Mouse (Mus musculus) MEL (cell line): ENCODE results near the gene Smarca1. TPM values are rescaled to one million over a fixed set of nuclear protein-coding genes. Genes with fewer than 3 reads are reported as not detected.

ENCODE experiments used
- DNase-seq: peaks from one replicate; pipeline ENCODE4 v3.0.0; 2011; ENCODE audit warnings: low read depth, low spot score
- H3K27ac ChIP-seq: 2 replicates; pipeline ENCODE4 v1.5.1; 2012; ENCODE audit warnings: low read depth, mild to moderate bottlenecking, control low read depth, low read length, moderate library complexity; ENCODE audit not compliant: control insufficient read depth
- H3K27me3 ChIP-seq, 2 experiments: fragments of 150-350 bp in 1 of 2; sonication (generic) in 1 of 2; 2 replicates each; pipeline ENCODE4 v1.6.1; 2012; ENCODE audit warnings: low read length in 2 of 2, mild to moderate bottlenecking in 2 of 2, improper control_type of control experiment in 1 of 2, moderate library complexity in 1 of 2; ENCODE audit not compliant: insufficient read depth in 2 of 2, control insufficient read depth in 1 of 2
- H3K36me3 ChIP-seq, 2 experiments: 2 replicates each; pipeline ENCODE4 v1.6.1; 2012 to 2014; ENCODE audit warnings: low read length in 2 of 2, improper control_type of control experiment in 1 of 2, inconsistent platforms in 1 of 2, mild to moderate bottlenecking in 1 of 2; ENCODE audit not compliant: insufficient read depth in 2 of 2, control insufficient read depth in 1 of 2
- H3K4me1 ChIP-seq, 2 experiments: fragments of 150-350 bp in 1 of 2; sonication (generic) in 1 of 2; 2 replicates each; pipeline ENCODE4 v1.6.1; 2012; ENCODE audit warnings: low read length in 2 of 2, improper control_type of control experiment in 1 of 2, mild to moderate bottlenecking in 1 of 2; ENCODE audit not compliant: insufficient read depth in 2 of 2, control insufficient read depth in 1 of 2
- H3K4me3 ChIP-seq, 2 experiments: fragments of 150-350 bp in 1 of 2; sonication (generic) in 1 of 2; 2 replicates each; pipeline ENCODE4 v1.5.1; 2012; ENCODE audit warnings: low read depth in 2 of 2, low read length in 2 of 2, mild to moderate bottlenecking in 2 of 2, moderate library complexity in 2 of 2, control low read depth in 1 of 2, improper control_type of control experiment in 1 of 2; ENCODE audit not compliant: control insufficient read depth in 1 of 2, insufficient read depth in 1 of 2
- H3K79me2 ChIP-seq: 2 replicates; pipeline ENCODE4 v1.6.1; 2012; ENCODE audit warnings: mild to moderate bottlenecking, low read length, moderate library complexity; ENCODE audit not compliant: control insufficient read depth, poor library complexity, insufficient read depth
- H3K9ac ChIP-seq: 2 replicates; pipeline ENCODE4 v1.6.1; 2012; ENCODE audit warnings: low read depth, mild to moderate bottlenecking, control low read depth, low read length, moderate library complexity; ENCODE audit not compliant: control insufficient read depth, poor library complexity, severe bottlenecking
- H3K9me3 ChIP-seq: fragments of 150-350 bp; sonication (generic); replicated peaks from 2 replicates; pipeline ENCODE4 v1.6.1; 2012; ENCODE audit warnings: mild to moderate bottlenecking, low read length, improper control_type of control experiment, moderate library complexity; ENCODE audit not compliant: insufficient read depth
- CHD2 ChIP-seq: IDR thresholded peaks from 2 replicates; pipeline ENCODE4 v1.6.1; 2011; ENCODE audit warnings: low read length, improper control_type of control experiment
- ELF1 ChIP-seq: IDR thresholded peaks from 2 replicates; pipeline ENCODE4 v1.6.1; 2014; ENCODE audit warnings: low read depth, mild to moderate bottlenecking, inconsistent platforms, low read length, improper control_type of control experiment, moderate library complexity
- EP300 ChIP-seq, 2 experiments: IDR thresholded peaks; 2 replicates each; pipeline ENCODE4 v1.6.1; 2011; ENCODE audit warnings: improper control_type of control experiment in 2 of 2, low read length in 2 of 2, low read depth in 1 of 2, mild to moderate bottlenecking in 1 of 2
- ETS1 ChIP-seq: IDR thresholded peaks from 2 replicates; pipeline ENCODE4 v1.6.1; 2012; ENCODE audit warnings: low read depth, mild to moderate bottlenecking, inconsistent platforms, low read length, improper control_type of control experiment, moderate library complexity
- GABPA ChIP-seq: IDR thresholded peaks from 2 replicates; pipeline ENCODE4 v1.6.1; 2012; ENCODE audit warnings: low read depth, mild to moderate bottlenecking, inconsistent platforms, low read length, improper control_type of control experiment, moderate library complexity
- JUND ChIP-seq: IDR thresholded peaks from 2 replicates; pipeline ENCODE4 v1.6.1; 2011; ENCODE audit warnings: low read depth, mild to moderate bottlenecking, improper control_type of control experiment, low read length
- MYC ChIP-seq: IDR thresholded peaks from 2 replicates; pipeline ENCODE4 v1.6.1; 2011; ENCODE audit warnings: low read depth, mild to moderate bottlenecking, low read length, improper control_type of control experiment, moderate library complexity
- POLR2A ChIP-seq, 2 experiments: IDR thresholded peaks; 2 replicates each; pipeline ENCODE4 v1.6.1; 2011 to 2012; ENCODE audit warnings: low read length in 2 of 2, mild to moderate bottlenecking in 2 of 2, control low read depth in 1 of 2, improper control_type of control experiment in 1 of 2, low read depth in 1 of 2, moderate library complexity in 1 of 2; ENCODE audit not compliant: control insufficient read depth in 1 of 2, insufficient read depth in 1 of 2, poor library complexity in 1 of 2
- POLR2AphosphoS2 ChIP-seq: IDR thresholded peaks from 2 replicates; pipeline ENCODE4 v1.6.1; 2011; ENCODE audit warnings: low read length, improper control_type of control experiment
- RCOR1 ChIP-seq: IDR thresholded peaks from 2 replicates; pipeline ENCODE4 v1.6.1; 2012; ENCODE audit warnings: low read depth, mild to moderate bottlenecking, inconsistent platforms, low read length, improper control_type of control experiment
- SIN3A ChIP-seq: IDR thresholded peaks from 2 replicates; pipeline ENCODE4 v1.6.1; 2012; ENCODE audit warnings: low read length, improper control_type of control experiment, inconsistent platforms
- TAL1 ChIP-seq: IDR thresholded peaks from 2 replicates; pipeline ENCODE4 v1.6.1; 2012; ENCODE audit warnings: mild to moderate bottlenecking, inconsistent platforms, low read length, moderate library complexity, mixed read lengths
- USF1 ChIP-seq: IDR thresholded peaks from 2 replicates; pipeline ENCODE4 v1.6.1; 2014; ENCODE audit warnings: low read depth, mild to moderate bottlenecking, inconsistent platforms, low read length, improper control_type of control experiment, moderate library complexity
- ZKSCAN1 ChIP-seq: IDR thresholded peaks from 2 replicates; pipeline ENCODE4 v1.6.1; 2012; ENCODE audit warnings: low read depth, mild to moderate bottlenecking, inconsistent platforms, low read length, improper control_type of control experiment, moderate library complexity
- polyA plus RNA-seq, 2 experiments: library from polyadenylated mRNA; stranded (reverse) in 1 of 2; unstranded in 1 of 2; fragments of >175 nt in 1 of 2; fragments of >200 nt in 1 of 2; gene quantifications; 2 replicates each; pipeline versions ENCODE4 v1.2.1 to v1.2.4; 2012; ENCODE audit warnings: low replicate concordance in 2 of 2, low read depth in 1 of 2; ENCODE audit not compliant: insufficient read length in 2 of 2, insufficient read depth in 1 of 2, missing spikeins in 1 of 2
- total RNA-seq: library from RNA; depleted of rRNA; stranded (reverse); fragments of 300-350 nt; gene quantifications from 2 replicates; pipeline ENCODE4 v1.2.3, GENCODE M21; 2012; rRNA removed

Gene Smarca1
- total and polyA plus RNA-seq, 3 experiments = not detected

DNA sequence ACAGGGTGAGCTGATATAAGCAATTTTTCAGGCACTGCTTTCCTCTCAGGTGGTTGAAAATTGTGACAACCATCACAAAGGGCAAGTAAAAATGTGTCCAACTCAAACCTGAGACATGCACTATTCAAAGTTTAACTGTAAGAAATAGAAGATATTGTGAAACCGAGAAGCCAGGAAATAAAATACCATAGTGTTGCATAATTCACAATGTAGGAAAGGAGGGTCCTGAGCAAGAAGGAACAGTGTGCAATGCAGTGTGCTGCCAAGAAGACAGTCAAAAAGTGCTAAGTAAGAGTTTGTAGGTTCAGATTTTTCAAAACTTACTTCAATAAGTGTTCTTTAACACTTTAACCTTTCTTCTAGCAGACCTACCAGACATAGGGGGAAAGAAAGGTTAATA, 128.3 kb downstream of the Smarca1 start:
- no peaks in the 10 kb centered on the region for H3K36me3 ChIP-seq
- H3K4me1 ChIP-seq = no peaks in the 10 kb centered on the region
- H3K4me3 ChIP-seq = no peak overlapping the region
- DNase-seq = no peak
- H3K9me3 ChIP-seq = no peaks in the 10 kb centered on the region
- TF ChIP-seq CHD2 = no peak
- no peak for TF ChIP-seq RCOR1
- TF ChIP-seq SIN3A = no peak
- TF ChIP-seq GABPA = no peak
- no peak for TF ChIP-seq MYC
- TF ChIP-seq EP300 (IDR thresholded peaks at IDR 0.05; ENCODE audit: low read depth in 1 of 2, low read length in 2 of 2) = no peak
- TF ChIP-seq ZKSCAN1 = no peak
- no peak for TF ChIP-seq TAL1
- TF ChIP-seq POLR2A (IDR thresholded peaks at IDR 0.05; ENCODE audit: control insufficient read depth in 1 of 2, insufficient read depth in 1 of 2, low read depth in 1 of 2, low read length in 2 of 2, poor library complexity in 1 of 2) = no peak
- no peak for TF ChIP-seq ELF1
- no peak for TF ChIP-seq POLR2AphosphoS2
- no peak for TF ChIP-seq USF1
- no peak for TF ChIP-seq ETS1
- TF ChIP-seq JUND = no peak
- H3K27ac ChIP-seq = no peak overlapping the region
- H3K79me2 ChIP-seq = no peaks in the 10 kb centered on the region
- no peak overlapping the region for H3K9ac ChIP-seq
- H3K27me3 ChIP-seq = no peaks in the 10 kb centered on the region

GRCm38 (mm10) chrX:47760212-47760611, 132.6 kb downstream of the Smarca1 start:
- no peaks in the 10 kb centered on the region for H3K79me2 ChIP-seq
- DNase-seq = no peak
- H3K9me3 ChIP-seq = no peaks in the 10 kb centered on the region
- H3K9ac ChIP-seq = no peak overlapping the region
- no peaks in the 10 kb centered on the region for H3K4me1 ChIP-seq
- no peak overlapping the region for H3K27ac ChIP-seq
- no peak overlapping the region for H3K4me3 ChIP-seq
- no peak for TF ChIP-seq POLR2A (IDR thresholded peaks at IDR 0.05; ENCODE audit: control insufficient read depth in 1 of 2, insufficient read depth in 1 of 2, low read depth in 1 of 2, low read length in 2 of 2, poor library complexity in 1 of 2)
- no peaks in the 10 kb centered on the region for H3K36me3 ChIP-seq
- no peaks in the 10 kb centered on the region for H3K27me3 ChIP-seq

Other genes starting within 250 kb of the Smarca1 start
- 6.4 and 7.2 TPM in 2 replicates for gene Ocrl, start 19.4 kb upstream of the Smarca1 start, total RNA-seq
- 10 to 100 TPM in 1 of 2 experiments, not detected in 1; 22.2 TPM for gene Ocrl, start 19.4 kb upstream of the Smarca1 start, polyA plus RNA-seq
- gene Apln, start 141.9 kb upstream of the Smarca1 start, total RNA-seq = not detected in 2 replicates
- under 1 TPM in 1 of 2 experiments, not detected in 1; 0.08 TPM for gene Apln, start 141.9 kb upstream of the Smarca1 start, polyA plus RNA-seq
- gene Xpnpep2, start 215.8 kb upstream of the Smarca1 start, total RNA-seq = 0.31 and 0.62 TPM in 2 replicates
- 1 to 10 TPM in 1 of 2 experiments, not detected in 1; 1.9 TPM for gene Xpnpep2, start 215.8 kb upstream of the Smarca1 start, polyA plus RNA-seq